Mouse (Mus musculus): Measurements from ENCODE around the gene Pidd1. TPM values are rescaled to one million over a fixed set of nuclear protein-coding genes. Genes with fewer than 3 reads are reported as not detected.
A peak's percentile ranks its signal among the peaks of the same experiment; 100 is the strongest.

Pidd1 gene
- polyA plus RNA-seq, 1 experiment from 2014 or later: 12.0 TPM

GRCm38 (mm10) chr7:141442199-141442598 is 1.6 kb downstream of the Pidd1 start:
- peak overlapping the region; percentile 89 for H3K4me2 ChIP-seq
- ATAC-seq (ENCODE audit: insufficient number of reproducible peaks, low FRiP score): no peak
- peak overlapping the region; percentile 51; the same call in 1 of the 2 replicates for H3K4me3 ChIP-seq
- no peak overlapping the region for H3K27ac ChIP-seq (ENCODE audit: poor library complexity, severe bottlenecking)
- peaks cover 32% of the 10 kb centered on the region for H3K36me3 ChIP-seq
- H3K9ac ChIP-seq: peak overlapping the region; percentile 72
- no peaks in the 10 kb centered on the region for H3K27me3 ChIP-seq (replicated peaks)
- peaks cover 38% of the 10 kb centered on the region for H3K4me1 ChIP-seq (replicated peaks)
- H3K9me3 ChIP-seq (replicated peaks): no peaks in the 10 kb centered on the region
- WGBS: 89% methylated on average over 13 of the region's 13 CpGs

GRCm38 (mm10) chr7:141441460-141441859 is 2.4 kb downstream of the Pidd1 start:
- peaks cover 45% of the 10 kb centered on the region for H3K4me1 ChIP-seq (replicated peaks)
- no peaks in the 10 kb centered on the region for H3K9me3 ChIP-seq (replicated peaks)
- peaks cover 32% of the 10 kb centered on the region for H3K36me3 ChIP-seq
- 90% methylated on average over 9 of the region's 9 CpGs for WGBS
- no peak overlapping the region for H3K4me3 ChIP-seq
- 0 out of 2 replicates have a peak overlapping the region, but pooled peaks have one; percentile 72 for H3K9ac ChIP-seq
- ATAC-seq (ENCODE audit: insufficient number of reproducible peaks, low FRiP score): no peak
- 0 out of 2 replicates have a peak overlapping the region, but pooled peaks have one; percentile 89 for H3K4me2 ChIP-seq
- H3K27ac ChIP-seq (ENCODE audit: poor library complexity, severe bottlenecking): no peak overlapping the region
- H3K27me3 ChIP-seq (replicated peaks): no peaks in the 10 kb centered on the region

DNA sequence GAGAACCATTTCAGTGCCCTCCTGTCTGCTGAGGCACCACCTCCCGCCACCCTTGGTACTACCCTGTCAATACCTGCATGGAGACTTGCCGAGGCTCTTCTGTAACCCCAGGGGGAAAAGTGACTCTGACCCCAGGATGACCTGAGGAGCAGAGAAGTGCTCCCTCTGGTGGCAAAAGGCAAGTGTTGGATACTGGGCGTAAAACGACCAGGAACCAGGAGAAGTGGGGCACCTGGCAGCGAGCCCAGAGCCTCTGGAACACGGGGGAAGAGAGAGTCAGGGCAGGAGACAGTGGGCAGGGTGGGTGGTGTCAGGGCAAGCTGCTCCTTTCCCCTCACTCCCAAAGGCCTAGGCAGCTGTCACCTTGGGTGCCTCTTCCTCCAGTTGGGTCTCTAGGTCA is 3.2 kb downstream of the Pidd1 start:
- no peak for ATAC-seq (ENCODE audit: insufficient number of reproducible peaks, low FRiP score)
- no peaks in the 10 kb centered on the region for H3K9me3 ChIP-seq (replicated peaks)
- no peak overlapping the region for H3K4me3 ChIP-seq
- WGBS: 26% methylated on average over 6 of the region's 6 CpGs
- H3K9ac ChIP-seq: no peak overlapping the region
- no peaks in the 10 kb centered on the region for H3K27me3 ChIP-seq (replicated peaks)
- 0 out of 2 replicates have a peak overlapping the region, but pooled peaks have one; percentile 1 for H3K4me2 ChIP-seq
- peaks cover 54% of the 10 kb centered on the region for H3K4me1 ChIP-seq (replicated peaks)
- peaks cover 32% of the 10 kb centered on the region for H3K36me3 ChIP-seq
- no peak overlapping the region for H3K27ac ChIP-seq (ENCODE audit: poor library complexity, severe bottlenecking)

DNA sequence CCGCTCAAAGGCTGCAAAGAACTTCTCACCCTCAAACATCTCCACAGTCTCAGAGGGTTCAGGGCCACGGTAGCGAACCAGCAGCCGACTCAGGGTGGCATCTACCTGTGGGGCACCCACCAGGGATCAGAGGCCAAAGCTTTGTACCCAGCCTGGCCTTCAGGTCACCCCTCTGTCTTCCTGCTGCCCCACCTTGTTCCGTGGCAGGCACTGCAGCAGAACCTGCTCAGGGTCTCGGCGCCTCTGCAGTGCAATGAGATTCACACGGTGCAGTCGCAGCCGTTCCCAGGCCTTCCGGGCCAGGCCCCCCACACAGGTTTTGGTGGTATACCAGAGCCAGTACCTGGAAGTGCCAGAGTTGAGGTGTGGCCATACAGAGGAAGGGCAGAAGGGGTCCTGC is 4.0 kb downstream of the Pidd1 start:
- peaks cover 32% of the 10 kb centered on the region for H3K36me3 ChIP-seq
- H3K27me3 ChIP-seq (replicated peaks): no peaks in the 10 kb centered on the region
- no peaks in the 10 kb centered on the region for H3K9me3 ChIP-seq (replicated peaks)
- H3K4me2 ChIP-seq: no peak overlapping the region
- no peak for ATAC-seq (ENCODE audit: insufficient number of reproducible peaks, low FRiP score)
- no peak overlapping the region for H3K4me3 ChIP-seq
- H3K9ac ChIP-seq: 0 out of 2 replicates have a peak overlapping the region, but pooled peaks have one; percentile 5
- 94% methylated on average over 11 of the region's 11 CpGs for WGBS
- H3K27ac ChIP-seq (ENCODE audit: poor library complexity, severe bottlenecking): no peak overlapping the region
- peaks cover 62% of the 10 kb centered on the region for H3K4me1 ChIP-seq (replicated peaks)

DNA sequence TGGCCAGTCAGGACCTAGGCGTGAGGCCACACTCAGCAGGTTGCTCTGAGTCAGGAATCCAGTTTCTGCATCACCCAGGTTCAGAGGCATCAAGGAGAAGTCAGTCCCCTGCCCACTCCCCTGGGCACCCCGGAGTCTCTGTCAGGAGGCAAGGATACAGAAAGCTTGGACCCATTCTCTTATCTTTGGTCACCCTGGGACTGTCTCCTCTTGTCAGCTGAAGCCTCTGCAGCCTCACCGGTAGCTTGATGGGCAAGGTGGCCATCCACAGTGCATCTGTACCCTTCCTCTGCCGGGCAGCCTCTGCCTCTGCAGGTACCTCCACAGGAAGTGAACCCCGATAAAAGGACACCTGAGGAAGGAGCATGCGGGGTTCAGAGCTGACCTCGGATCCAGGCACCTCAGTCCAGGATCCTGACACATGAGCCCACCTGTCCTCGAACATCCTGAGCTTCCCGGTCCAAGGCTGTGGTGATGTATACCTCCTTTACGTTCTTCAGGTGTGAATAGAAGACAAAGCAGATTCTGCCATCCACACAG is 4.6 kb downstream of the Pidd1 start:
- no peak overlapping the region for H3K27ac ChIP-seq (ENCODE audit: poor library complexity, severe bottlenecking)
- ATAC-seq (ENCODE audit: insufficient number of reproducible peaks, low FRiP score): no peak
- 89% methylated on average over 10 of the region's 10 CpGs for WGBS
- no peak overlapping the region for H3K4me2 ChIP-seq
- H3K36me3 ChIP-seq: peaks cover 32% of the 10 kb centered on the region
- H3K9ac ChIP-seq: no peak overlapping the region
- peaks cover 66% of the 10 kb centered on the region for H3K4me1 ChIP-seq (replicated peaks)
- H3K27me3 ChIP-seq (replicated peaks): no peaks in the 10 kb centered on the region
- H3K9me3 ChIP-seq (replicated peaks): no peaks in the 10 kb centered on the region
- H3K4me3 ChIP-seq: no peak overlapping the region

GRCm38 (mm10) chr7:141438201-141438968 is 5.4 kb downstream of the Pidd1 start:
- H3K27ac ChIP-seq (ENCODE audit: poor library complexity, severe bottlenecking): no peak overlapping the region
- H3K9me3 ChIP-seq (replicated peaks): no peaks in the 10 kb centered on the region
- H3K4me3 ChIP-seq: no peak overlapping the region
- H3K4me1 ChIP-seq (replicated peaks): peaks cover 70% of the 10 kb centered on the region
- ATAC-seq (ENCODE audit: insufficient number of reproducible peaks, low FRiP score): no peak
- H3K9ac ChIP-seq: no peak overlapping the region
- peaks cover 39% of the 10 kb centered on the region for H3K36me3 ChIP-seq
- WGBS: 89% methylated on average over 12 of the region's 12 CpGs
- H3K4me2 ChIP-seq: no peak overlapping the region
- H3K27me3 ChIP-seq (replicated peaks): no peaks in the 10 kb centered on the region

- Histone ChIP-seq H3K9me3 (replicated peaks) (no peaks in the 10 kb centered on the region), H3K9ac (peak within 1 kb of the TSS; percentile 84), H3K4me3 (peak within 1 kb of the TSS; percentile 67), H3K4me1 (replicated peaks) (peaks cover 61% of the 10 kb centered on the region), H3K4me2 (peak within 1 kb of the TSS; percentile 95), H3K27me3 (replicated peaks) (no peaks in the 10 kb centered on the region), H3K27ac (ENCODE audit: poor library complexity, severe bottlenecking) (peak within 1 kb of the TSS; percentile 23), H3K36me3 (peaks cover 48% of the 10 kb centered on the region)
- peak; percentile 78 for ATAC-seq (ENCODE audit: insufficient number of reproducible peaks, low FRiP score)
- WGBS: 6% methylated on average over 53 of the region's 53 CpGs
These were observed 6.4 kb downstream of the Pidd1 start, which contains the start of gene Slc25a22 for GRCm38 (mm10) chr7:141437178-141438120. Gene Slc25a22, minus strand, starts transcription at chr7:141437892.

DNA sequence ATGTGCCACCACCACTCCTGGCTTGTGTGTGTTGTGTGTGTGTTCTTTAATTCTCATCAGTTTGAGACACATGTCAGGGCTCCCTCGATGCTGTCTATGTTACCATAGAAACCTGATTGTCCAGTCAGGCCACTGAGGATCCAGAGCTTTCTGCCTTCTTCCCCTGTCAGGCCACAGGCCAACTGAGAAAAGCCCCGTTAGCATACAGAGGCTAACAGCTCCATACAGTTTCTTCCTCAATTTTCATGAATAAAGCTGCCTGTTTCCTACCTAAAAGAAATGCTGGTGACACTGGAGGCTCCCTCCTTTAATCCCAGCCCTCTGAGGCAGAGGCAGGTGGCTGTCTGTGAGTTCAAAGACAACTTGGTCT is 7.3 kb downstream of the Pidd1 start:
- ATAC-seq (ENCODE audit: insufficient number of reproducible peaks, low FRiP score): no peak
- peak overlapping the region; percentile 84 for H3K9ac ChIP-seq
- H3K4me3 ChIP-seq: peak overlapping the region; percentile 67
- H3K27me3 ChIP-seq (replicated peaks): no peaks in the 10 kb centered on the region
- 63% methylated on average over 2 of the region's 2 CpGs for WGBS
- H3K9me3 ChIP-seq (replicated peaks): no peaks in the 10 kb centered on the region
- H3K4me2 ChIP-seq: peak overlapping the region; percentile 95
- peaks cover 56% of the 10 kb centered on the region for H3K36me3 ChIP-seq
- peaks cover 52% of the 10 kb centered on the region for H3K4me1 ChIP-seq (replicated peaks)
- no peak overlapping the region for H3K27ac ChIP-seq (ENCODE audit: poor library complexity, severe bottlenecking)

- Histone ChIP-seq H3K9me3 (replicated peaks) (no peaks in the 10 kb centered on the region), H3K9ac (0 out of 2 replicates have a peak overlapping the region, but pooled peaks have one; percentile 75), H3K36me3 (peaks cover 56% of the 10 kb centered on the region), H3K4me3 (peak overlapping the region; percentile 50; the same call in 1 of the 2 replicates), H3K27me3 (replicated peaks) (no peaks in the 10 kb centered on the region), H3K4me2 (peak overlapping the region; percentile 95), H3K27ac (ENCODE audit: poor library complexity, severe bottlenecking) (no peak overlapping the region), H3K4me1 (replicated peaks) (peaks cover 47% of the 10 kb centered on the region)
- 82% methylated on average over 9 of the region's 9 CpGs for WGBS
- no peak for ATAC-seq (ENCODE audit: insufficient number of reproducible peaks, low FRiP score)
These were observed 7.8 kb downstream of the Pidd1 start for GRCm38 (mm10) chr7:141435856-141436522.

DNA sequence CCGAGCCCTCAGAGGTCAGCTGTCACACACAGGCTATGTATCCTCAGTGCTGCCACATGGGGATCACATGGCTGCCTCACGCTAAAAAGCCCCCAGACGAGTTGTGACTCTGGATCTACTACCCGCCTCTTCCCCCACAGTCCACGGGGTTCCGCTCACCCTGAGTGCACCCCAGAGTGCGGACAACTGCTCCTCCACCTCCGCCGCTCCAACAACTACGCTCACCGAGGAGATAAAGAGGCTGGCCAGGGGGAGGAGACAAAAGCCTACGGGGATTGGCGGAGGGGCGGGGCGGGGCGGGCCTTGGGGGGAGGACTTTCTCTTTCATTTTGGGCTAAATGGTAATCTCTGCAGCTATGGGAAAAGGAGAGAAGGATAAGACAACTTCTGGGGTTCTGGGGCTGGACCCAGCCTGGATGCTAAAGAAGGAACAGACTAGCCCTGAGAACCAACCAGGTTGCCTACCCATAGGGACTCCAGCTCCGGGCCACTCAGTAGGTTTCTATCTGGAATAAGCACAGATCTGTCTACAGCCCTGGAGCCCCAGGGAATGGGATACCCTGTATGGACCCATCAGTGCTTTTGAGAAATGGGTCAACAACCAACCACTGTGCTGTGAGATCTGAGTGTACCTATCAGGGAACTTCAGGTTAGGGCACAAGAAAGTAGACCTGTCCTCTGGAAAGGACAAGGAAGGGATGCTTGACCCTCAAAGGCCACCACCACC is 8.5 kb downstream of the Pidd1 start:
- no peaks in the 10 kb centered on the region for H3K9me3 ChIP-seq (replicated peaks)
- H3K4me1 ChIP-seq (replicated peaks): peaks cover 44% of the 10 kb centered on the region
- H3K27ac ChIP-seq (ENCODE audit: poor library complexity, severe bottlenecking): peak overlapping the region; percentile 35; the same call in 1 of the 2 replicates
- no peaks in the 10 kb centered on the region for H3K27me3 ChIP-seq (replicated peaks)
- H3K36me3 ChIP-seq: peaks cover 60% of the 10 kb centered on the region
- 5% methylated on average over 17 of the region's 17 CpGs for WGBS
- H3K4me2 ChIP-seq: peak overlapping the region; percentile 95
- peak overlapping the region; percentile 50 for H3K4me3 ChIP-seq
- H3K9ac ChIP-seq: peak overlapping the region; percentile 75
- peak; percentile 46 for ATAC-seq (ENCODE audit: insufficient number of reproducible peaks, low FRiP score)

All from heart, embryonic 12.5 days (tissue).